Mouse (Mus musculus) neural tube, embryonic 14.5 days (tissue): ENCODE results near the gene Sfxn3. TPM values are rescaled to one million over a fixed set of nuclear protein-coding genes. Genes with fewer than 3 reads are reported as not detected.
A peak's percentile ranks its signal among the peaks of the same experiment; 100 is the strongest.

Source experiments
- ATAC-seq: fragments of 200-750 bp; cut with Nextera tagmentation; 2 replicates; pipeline ENCODE4 v1.8.0; 2017; ENCODE audit warnings: low read depth, mild to moderate bottlenecking, moderate TSS enrichment, moderate library complexity
- H3K27ac ChIP-seq: fragments of 300-500 bp; sonication (generic); 2 replicates; pipeline ENCODE4 v1.5.1; 2014; ENCODE audit warnings: low read depth, mild to moderate bottlenecking, control low read depth, low read length, moderate library complexity, mixed read lengths
- H3K27me3 ChIP-seq: fragments of 300-500 bp; sonication (generic); 2 replicates; pipeline ENCODE4 v1.6.1; 2014; ENCODE audit warnings: low read length; ENCODE audit not compliant: control insufficient read depth, insufficient read depth
- H3K36me3 ChIP-seq: fragments of 300-500 bp; sonication (generic); 2 replicates; pipeline ENCODE4 v1.6.1; 2014; ENCODE audit warnings: low read length, mixed read lengths; ENCODE audit not compliant: control insufficient read depth, insufficient read depth
- H3K4me1 ChIP-seq: fragments of 300-500 bp; sonication (generic); 2 replicates; pipeline ENCODE4 v1.6.1; 2014; ENCODE audit warnings: low read length; ENCODE audit not compliant: control insufficient read depth, insufficient read depth
- H3K4me2 ChIP-seq: fragments of 300-500 bp; sonication (generic); 2 replicates; pipeline ENCODE4 v1.6.1; 2014; ENCODE audit warnings: mild to moderate bottlenecking, low read depth, low read length, control low read depth
- H3K4me3 ChIP-seq: fragments of 300-500 bp; sonication (generic); 2 replicates; pipeline ENCODE4 v1.5.1; 2014; ENCODE audit warnings: low read depth, low read length, control low read depth, mixed read lengths
- H3K9ac ChIP-seq: fragments of 300-500 bp; sonication (generic); replicated peaks from 2 replicates; pipeline ENCODE4 v1.6.1; 2014; ENCODE audit warnings: low read depth, mild to moderate bottlenecking, control low read depth, low read length, mixed read lengths
- H3K9me3 ChIP-seq: fragments of 300-500 bp; sonication (generic); 2 replicates; pipeline ENCODE4 v1.6.1; 2016; ENCODE audit warnings: low read length; ENCODE audit not compliant: control insufficient read depth
- WGBS: fragments of 180-500 bp; shearing (Covaris S2); extraction: QIAGEN DNeasy Blood & Tissue Kit; methylation state at CpG from one replicate; pipeline ENCODE4 v1.1.7; 2014; 5-methylcytosine and 5-hydroxymethylcytosine counted together
- polyA plus RNA-seq: library from polyadenylated mRNA; unstranded; fragments of >200 nt; fragmentation: Nextera tagmentation; extraction: Ambion mirVana; gene quantifications from 2 replicates; pipeline ENCODE4 v1.2.1, GENCODE M21; 2014

Sfxn3 gene
- polyA plus RNA-seq, 1 experiment from 2014 or later: 79.6 TPM

DNA sequence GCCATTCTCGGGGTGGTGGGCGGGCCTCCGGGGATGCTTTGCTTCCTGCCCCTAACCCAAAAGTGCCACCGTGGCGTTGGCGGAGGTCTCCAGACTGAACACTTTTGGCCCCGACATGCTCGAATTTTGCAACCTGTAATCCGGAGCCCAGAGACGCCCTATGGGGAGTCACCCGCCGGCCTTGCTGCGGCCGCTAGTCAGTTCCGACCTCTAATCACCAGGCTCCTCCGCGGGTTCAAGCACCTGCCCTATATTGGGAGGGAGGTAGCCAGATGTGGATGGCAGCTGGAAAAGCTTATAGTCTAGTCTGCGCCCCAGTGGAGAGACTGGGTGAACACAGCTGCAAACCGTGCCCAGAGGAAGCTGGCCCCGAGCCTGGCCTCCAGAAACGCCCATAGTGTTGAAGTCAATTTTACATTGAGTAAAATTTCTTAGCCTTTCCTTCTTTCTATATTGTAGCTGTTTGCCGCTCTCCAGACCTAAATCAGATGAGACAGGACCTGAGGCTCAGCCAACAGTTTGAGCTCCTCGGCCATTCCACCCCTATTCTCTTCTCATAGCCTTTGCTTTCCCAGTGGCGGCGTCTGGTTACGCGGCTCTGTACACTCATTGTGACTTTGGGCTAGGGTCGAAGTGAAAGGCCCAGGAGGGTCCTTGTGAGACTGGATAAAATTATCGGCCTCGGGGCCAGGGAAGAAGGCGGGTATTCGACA, 28.2 kb downstream of the Sfxn3 start:
- Histone ChIP-seq H3K9me3 (no peaks in the 10 kb centered on the region), H3K9ac (peak overlapping the region; percentile 80), H3K36me3 (no peaks in the 10 kb centered on the region), H3K27me3 (peaks cover 40% of the 10 kb centered on the region), H3K4me1 (peaks cover 16% of the 10 kb centered on the region), H3K4me2 (peak overlapping the region; percentile 99), H3K4me3 (peak overlapping the region; percentile 65), H3K27ac (no peak overlapping the region; the same call in 1 of the 2 replicates)
- ATAC-seq: peak; percentile 26
- under 1% methylated on average over 32 of the region's 32 CpGs for WGBS

DNA sequence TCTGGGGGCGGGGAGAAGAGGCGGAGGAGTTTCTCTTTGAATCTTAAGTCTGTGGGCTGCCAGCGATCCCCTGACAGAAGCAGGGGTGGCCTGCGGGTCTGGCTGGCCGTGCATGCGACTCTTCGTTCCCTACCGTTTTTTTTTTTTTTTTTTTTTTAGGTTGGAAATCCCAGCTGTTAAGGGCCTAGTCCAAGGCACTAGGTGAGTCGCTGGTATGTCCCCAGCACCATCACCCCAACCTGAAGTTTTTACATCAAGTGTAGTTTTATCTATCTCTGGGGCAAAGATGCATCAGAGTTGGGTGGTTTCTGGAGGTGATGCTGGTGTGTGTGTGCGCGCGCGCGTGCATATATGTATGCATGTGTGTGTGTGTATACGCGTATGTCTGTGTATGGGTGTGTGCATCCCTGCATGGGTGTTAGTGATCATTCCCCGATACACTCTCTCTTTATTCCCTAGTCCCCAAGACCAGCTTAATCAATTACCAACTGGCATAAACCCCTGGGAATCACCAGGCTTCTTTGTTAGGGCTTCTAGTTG, 28.8 kb downstream of the Sfxn3 start:
- Histone ChIP-seq H3K27me3 (peaks cover 43% of the 10 kb centered on the region), H3K9me3 (no peaks in the 10 kb centered on the region), H3K9ac (no peak overlapping the region; the same call in 1 of the 2 replicates), H3K27ac (no peak overlapping the region), H3K36me3 (no peaks in the 10 kb centered on the region), H3K4me1 (peaks cover 20% of the 10 kb centered on the region), H3K4me2 (peak overlapping the region; percentile 99), H3K4me3 (peak overlapping the region; percentile 26)
- ATAC-seq: no peak
- WGBS: 4% methylated on average over 17 of the region's 17 CpGs

DNA sequence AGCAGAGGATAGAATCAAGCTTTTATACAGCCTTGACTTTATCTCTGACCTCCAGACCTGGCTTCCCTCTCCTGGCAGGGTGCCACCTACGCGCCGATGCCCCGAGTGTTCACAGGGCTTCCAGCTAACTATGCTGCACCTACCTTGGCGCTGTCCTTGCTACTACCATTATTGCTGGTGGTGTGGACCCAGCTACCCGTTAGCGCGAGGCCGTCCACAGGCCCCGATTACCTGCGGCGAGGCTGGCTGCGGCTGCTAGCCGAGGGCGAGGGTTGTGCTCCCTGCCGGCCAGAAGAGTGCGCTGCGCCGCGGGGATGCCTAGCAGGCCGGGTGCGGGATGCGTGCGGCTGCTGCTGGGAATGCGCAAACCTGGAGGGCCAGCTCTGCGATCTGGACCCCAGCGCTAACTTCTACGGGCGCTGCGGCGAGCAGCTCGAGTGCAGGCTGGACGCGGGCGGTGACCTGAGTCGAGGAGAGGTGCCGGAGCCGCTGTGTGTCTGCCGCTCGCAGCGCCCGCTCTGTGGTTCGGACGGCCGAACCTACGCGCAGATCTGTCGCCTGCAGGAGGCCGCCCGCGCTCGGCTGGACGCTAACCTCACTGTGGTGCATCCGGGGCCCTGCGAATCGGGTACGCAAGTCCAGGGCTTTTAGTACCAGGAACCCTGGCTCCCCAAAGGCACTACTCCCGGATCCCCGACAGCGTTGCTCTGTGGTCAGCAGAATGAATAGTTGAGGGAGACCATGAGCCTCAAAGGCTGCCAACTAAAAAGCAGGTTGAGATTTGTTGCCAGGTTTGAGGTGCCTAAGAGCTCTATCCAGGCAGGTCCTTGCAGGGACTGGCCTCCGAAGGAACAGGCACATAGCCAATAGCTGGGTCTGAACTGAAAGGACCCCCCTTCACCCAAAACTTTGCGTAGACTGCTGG, 29.5 kb downstream of the Sfxn3 start:
- Histone ChIP-seq H3K9me3 (no peaks in the 10 kb centered on the region), H3K9ac (no peak overlapping the region; the same call in 1 of the 2 replicates), H3K4me3 (peak overlapping the region; percentile 26), H3K36me3 (no peaks in the 10 kb centered on the region), H3K27me3 (peaks cover 44% of the 10 kb centered on the region), H3K27ac (no peak overlapping the region), H3K4me2 (peak overlapping the region; percentile 99), H3K4me1 (peaks cover 20% of the 10 kb centered on the region)
- under 1% methylated on average over 62 of the region's 62 CpGs for WGBS
- ATAC-seq: no peak

DNA sequence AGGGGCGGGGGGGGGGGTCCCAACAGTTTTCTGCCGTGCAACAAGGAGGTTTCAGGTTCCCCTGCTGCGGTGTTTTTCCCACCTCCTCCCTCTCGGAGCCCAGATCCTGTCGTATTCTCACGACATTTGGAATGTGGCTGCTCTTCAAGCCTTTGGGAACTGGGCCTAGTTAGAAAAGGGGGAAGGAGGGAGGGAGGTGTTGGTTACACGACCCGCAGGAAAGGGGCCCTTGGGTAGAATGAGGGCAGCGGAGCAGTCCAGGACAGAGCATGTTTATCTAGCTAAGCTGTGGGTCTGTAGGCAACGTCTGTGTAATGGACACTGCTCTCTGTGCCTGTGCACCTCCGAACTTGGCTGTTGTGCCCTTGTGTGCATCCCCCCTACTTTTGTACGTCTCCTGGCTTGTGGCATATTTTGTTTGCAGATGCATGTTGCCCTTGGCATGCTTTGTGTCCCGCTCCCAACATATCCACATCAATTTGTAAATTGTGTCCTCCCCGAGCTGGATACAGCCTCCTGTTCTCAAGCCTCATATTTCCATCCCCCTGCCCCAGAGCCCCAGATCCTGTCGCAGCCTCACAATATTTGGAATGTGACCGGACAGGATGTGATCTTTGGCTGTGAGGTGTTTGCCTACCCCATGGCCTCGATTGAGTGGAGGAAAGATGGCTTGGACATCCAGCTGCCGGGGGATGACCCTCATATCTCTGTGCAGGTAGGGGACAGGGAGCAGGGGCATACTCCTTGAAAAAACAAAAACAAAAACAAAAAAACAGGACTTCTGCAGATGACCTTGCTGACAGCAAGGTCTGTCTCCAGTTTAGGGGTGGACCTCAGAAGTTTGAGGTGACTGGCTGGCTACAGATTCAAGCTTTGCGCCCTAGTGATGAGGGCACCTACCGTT, 30.7 kb downstream of the Sfxn3 start:
- H3K36me3 ChIP-seq: no peaks in the 10 kb centered on the region
- H3K9me3 ChIP-seq: no peaks in the 10 kb centered on the region
- H3K4me1 ChIP-seq: peaks cover 20% of the 10 kb centered on the region
- no peak overlapping the region for H3K9ac ChIP-seq
- peaks cover 44% of the 10 kb centered on the region for H3K27me3 ChIP-seq
- ATAC-seq: no peak
- H3K4me3 ChIP-seq: no peak overlapping the region
- no peak overlapping the region for H3K27ac ChIP-seq
- H3K4me2 ChIP-seq: no peak overlapping the region
- WGBS: 4% methylated on average over 20 of the region's 20 CpGs

DNA sequence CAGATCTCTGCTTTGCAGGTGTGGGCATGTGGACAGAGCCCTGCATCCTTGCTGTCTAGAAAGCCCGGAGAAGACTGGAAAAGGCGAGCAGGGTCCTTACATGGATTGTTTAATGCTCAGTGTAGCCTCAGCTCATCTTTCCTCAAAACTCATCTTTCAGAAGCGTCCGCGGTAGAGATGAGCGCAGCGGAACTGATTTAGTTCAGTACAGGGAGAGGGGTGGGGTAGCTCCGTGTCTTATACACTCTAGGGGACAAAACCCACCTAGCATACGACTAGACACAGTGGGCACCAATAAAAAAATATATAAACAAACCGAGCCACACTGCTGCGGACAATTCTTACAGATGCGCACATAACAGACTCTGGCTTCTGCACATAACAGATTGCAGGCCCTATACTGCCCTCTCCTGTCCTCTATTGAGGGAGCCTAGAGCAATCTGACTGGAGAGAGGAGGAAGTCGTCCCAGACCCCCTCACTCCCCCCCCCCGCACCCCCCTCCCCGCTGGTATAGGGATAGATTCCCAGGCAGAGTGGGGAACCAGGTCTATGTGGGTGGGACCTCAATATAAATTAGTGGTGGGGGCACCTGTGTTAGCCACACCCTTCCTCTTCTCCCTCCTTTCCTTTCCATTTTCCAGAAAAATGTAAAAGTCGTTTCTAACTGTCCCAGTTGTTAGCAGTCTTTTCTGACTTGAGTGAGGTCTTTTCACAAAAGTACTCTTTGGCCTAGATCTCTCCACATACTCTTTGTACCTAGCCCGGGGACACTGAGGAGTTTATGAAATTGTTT, 31.9 kb downstream of the Sfxn3 start:
- Histone ChIP-seq H3K27me3 (peaks cover 44% of the 10 kb centered on the region), H3K27ac (no peak overlapping the region), H3K4me3 (no peak overlapping the region), H3K36me3 (no peaks in the 10 kb centered on the region), H3K4me1 (peaks cover 20% of the 10 kb centered on the region), H3K9me3 (no peaks in the 10 kb centered on the region), H3K9ac (no peak overlapping the region), H3K4me2 (peak overlapping the region; percentile 48; the same call in 1 of the 2 replicates)
- WGBS: 10% methylated on average over 17 of the region's 17 CpGs
- ATAC-seq: no peak

DNA sequence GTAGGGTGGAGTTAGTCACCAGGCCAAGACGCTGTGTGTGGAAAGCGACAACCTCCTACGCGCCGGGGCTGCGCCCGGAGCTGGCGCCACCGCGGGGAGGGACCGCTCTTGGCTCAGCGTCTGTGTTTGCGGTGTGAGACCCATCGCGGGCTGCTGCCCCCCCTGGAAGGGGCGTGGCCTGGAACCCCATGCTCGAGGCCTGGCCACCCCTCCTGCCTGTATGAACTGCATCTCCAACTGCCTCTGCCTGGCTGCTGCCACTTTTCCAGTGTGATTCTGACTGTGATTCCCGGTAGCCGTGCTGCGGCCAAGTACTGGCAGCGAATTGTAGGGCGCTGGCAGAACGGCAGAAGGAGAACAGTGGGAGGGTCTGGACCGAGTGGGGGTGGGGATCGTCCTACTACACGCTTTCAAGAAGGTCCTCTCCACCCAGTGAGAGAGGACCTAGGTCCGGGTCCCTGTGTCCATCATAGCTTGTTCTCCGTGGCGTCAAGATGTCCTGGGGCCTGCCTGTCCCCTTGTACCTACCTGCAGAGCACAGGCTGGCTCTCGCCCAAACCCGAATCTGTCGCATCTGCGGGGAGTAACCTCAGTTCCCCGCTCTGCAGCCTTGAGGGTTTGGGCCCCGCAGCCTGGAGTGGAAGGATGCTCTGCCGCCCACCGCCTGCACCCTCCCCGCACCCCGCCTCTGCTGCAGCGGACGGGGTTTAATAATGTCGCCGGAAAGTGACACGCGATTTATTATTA, 32.6 kb downstream of the Sfxn3 start:
- no peaks in the 10 kb centered on the region for H3K9me3 ChIP-seq
- H3K27ac ChIP-seq: no peak overlapping the region
- WGBS: under 1% methylated on average over 45 of the region's 45 CpGs
- peaks cover 20% of the 10 kb centered on the region for H3K4me1 ChIP-seq
- H3K27me3 ChIP-seq: peaks cover 44% of the 10 kb centered on the region
- no peaks in the 10 kb centered on the region for H3K36me3 ChIP-seq
- no peak overlapping the region; the same call in 1 of the 2 replicates for H3K9ac ChIP-seq
- peak overlapping the region; percentile 16 for H3K4me3 ChIP-seq
- peak overlapping the region; percentile 48 for H3K4me2 ChIP-seq
- ATAC-seq: no peak

DNA sequence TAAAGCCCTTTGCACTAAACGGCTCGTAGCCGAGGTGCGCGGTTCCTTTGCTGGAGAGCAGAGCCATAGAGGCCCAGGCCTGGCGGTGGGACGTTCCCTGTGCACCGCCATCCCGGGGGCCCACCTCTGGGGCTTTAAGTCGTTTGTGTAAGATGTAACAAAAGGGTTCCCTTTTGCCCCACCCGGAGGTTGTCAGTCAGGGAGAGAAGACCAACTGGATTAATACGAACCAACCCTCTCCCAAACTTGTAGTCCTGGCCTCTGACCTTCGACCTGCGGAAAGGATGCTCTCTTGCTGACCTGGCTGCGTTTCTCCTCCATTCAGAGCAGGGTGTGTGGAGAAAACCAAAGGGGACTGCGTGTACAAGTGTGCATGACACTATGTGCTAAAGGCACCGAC, 33.4 kb downstream of the Sfxn3 start:
- no peaks in the 10 kb centered on the region for H3K36me3 ChIP-seq
- no peak overlapping the region for H3K9ac ChIP-seq
- WGBS: 3% methylated on average over 17 of the region's 17 CpGs
- H3K9me3 ChIP-seq: no peaks in the 10 kb centered on the region
- ATAC-seq: no peak
- peaks cover 41% of the 10 kb centered on the region for H3K27me3 ChIP-seq
- no peak overlapping the region for H3K27ac ChIP-seq
- H3K4me3 ChIP-seq: peak overlapping the region; percentile 16; the same call in 1 of the 2 replicates
- peaks cover 20% of the 10 kb centered on the region for H3K4me1 ChIP-seq
- peak overlapping the region; percentile 48 for H3K4me2 ChIP-seq
